ENCODE assay signal across 8 mouse cellular contexts in genomic region chr17:65643051-65643521, GRCm38 (mm10). TPM values are rescaled to one million over a fixed set of nuclear protein-coding genes. Genes with fewer than 3 reads are reported as not detected.
DNase-seq lines count a peak whose midpoint lies in the region; ATAC-seq lines count a peak whose summit lies in the region.

No protein-coding gene starts in this region.

- 0 out of 2 replicates have a peak, but pooled peaks cover 4% of the 10 kb centered on the region for H3K4me1 ChIP-seq in heart, embryonic 11.5 days (ENCODE audit: control insufficient read depth, insufficient read depth, low read length)
- peaks cover 6% of the 10 kb centered on the region; the same call in 1 of the 2 replicates for H3K4me1 ChIP-seq in heart, embryonic 16.5 days (ENCODE audit: control insufficient read depth, insufficient read depth, low read length)
- H3K4me1 ChIP-seq in midbrain, embryonic 15.5 days = peaks cover 15% of the 10 kb centered on the region

- H3K4me2 ChIP-seq in heart, embryonic 11.5 days = no peak overlapping the region
- no peak overlapping the region for H3K4me2 ChIP-seq in heart, embryonic 16.5 days (ENCODE audit: low read depth, low read length)
- H3K4me2 ChIP-seq in midbrain, embryonic 15.5 days = peak overlapping the region; percentile 24; the same call in 1 of the 2 replicates

- no peaks in the 10 kb centered on the region for H3K9me3 ChIP-seq in heart, embryonic 11.5 days (replicated peaks; ENCODE audit: control insufficient read depth, low read length)
- H3K9me3 ChIP-seq in heart, embryonic 16.5 days (replicated peaks; ENCODE audit: control insufficient read depth, low read length) = no peaks in the 10 kb centered on the region
- no peaks in the 10 kb centered on the region for H3K9me3 ChIP-seq in midbrain, embryonic 15.5 days

- ATAC-seq in heart, embryonic 11.5 days (replicated peaks; ENCODE audit: insufficient number of reproducible peaks, low FRiP score, low TSS enrichment) = no peak
- 0 out of 2 replicates have a peak, but pooled peaks have one; percentile 24 for ATAC-seq in heart, embryonic 16.5 days (replicated peaks; ENCODE audit: extremely low read depth, insufficient read depth, low FRiP score)
- peak; percentile 79 for ATAC-seq in midbrain, embryonic 15.5 days (replicated peaks)
- no peak for ATAC-seq in megakaryocyte-erythroid progenitor cell, adult 5-6 weeks (replicated peaks; ENCODE audit: low FRiP score, low TSS enrichment, poor library complexity, severe bottlenecking)

- no peaks in the 10 kb centered on the region for H3K36me3 ChIP-seq in heart, embryonic 11.5 days (ENCODE audit: control insufficient read depth, insufficient read depth, low read length)
- no peaks in the 10 kb centered on the region for H3K36me3 ChIP-seq in heart, embryonic 16.5 days (ENCODE audit: control insufficient read depth, insufficient read depth)
- H3K36me3 ChIP-seq in midbrain, embryonic 15.5 days (replicated peaks) = no peaks in the 10 kb centered on the region

- peak; percentile 30 to 62 for DNase-seq in heart, adult 18-20 months
- peak; percentile 23 to 26 for DNase-seq in cerebellum, adult 18-20 months
- DNase-seq in left cerebral cortex, adult 8-10 months (ENCODE audit: low spot score in 2 of 2) = peak; percentile 55 to 81
- no peak for DNase-seq in natural killer cell, adult 2 months (ENCODE audit: low spot score in 2 of 2)

- no peak overlapping the region for H3K4me3 ChIP-seq in heart, embryonic 11.5 days (ENCODE audit: low read depth, low read length)
- H3K4me3 ChIP-seq in heart, embryonic 16.5 days (ENCODE audit: low read length) = no peak overlapping the region
- H3K4me3 ChIP-seq in midbrain, embryonic 15.5 days = no peak overlapping the region

- H3K9ac ChIP-seq in heart, embryonic 11.5 days (ENCODE audit: low read depth, low read length) = no peak overlapping the region
- H3K9ac ChIP-seq in heart, embryonic 16.5 days (ENCODE audit: low read length) = peak overlapping the region; percentile 8; the same call in 1 of the 2 replicates
- H3K9ac ChIP-seq in midbrain, embryonic 15.5 days = no peak overlapping the region

- H3K27ac ChIP-seq in heart, embryonic 11.5 days (ENCODE audit: low read depth, low read length) = no peak overlapping the region
- H3K27ac ChIP-seq in heart, embryonic 16.5 days (ENCODE audit: low read length) = 0 out of 2 replicates have a peak overlapping the region, but pooled peaks have one; percentile 28
- peak overlapping the region; percentile 62 for H3K27ac ChIP-seq in midbrain, embryonic 15.5 days

- no peaks in the 10 kb centered on the region for H3K27me3 ChIP-seq in heart, embryonic 11.5 days (ENCODE audit: control insufficient read depth, insufficient read depth, low read length)
- no peaks in the 10 kb centered on the region for H3K27me3 ChIP-seq in heart, embryonic 16.5 days (ENCODE audit: control insufficient read depth, insufficient read depth, low read length)
- no peaks in the 10 kb centered on the region for H3K27me3 ChIP-seq in midbrain, embryonic 15.5 days (replicated peaks)

- 50% methylated on average over 10 of the region's 10 CpGs for WGBS in heart, embryonic 11.5 days (ENCODE audit: insufficient replicate concordance)
- WGBS in heart, embryonic 16.5 days = 49% methylated on average over 10 of the region's 10 CpGs
- 29% methylated on average over 10 of the region's 10 CpGs for WGBS in midbrain, embryonic 15.5 days

RNA-seq across cellular contexts. Expression of gene Txndc2, which starts 1.1 kb away (rescaled TPM):
- total RNA-seq in heart, adult 18-20 months (2021) = not detected
- polyA plus RNA-seq in heart, embryonic 11.5 days (2014; fragmentation: Nextera tagmentation; extraction: Ambion mirVana) = not detected in 2 replicates
- polyA plus RNA-seq in heart, embryonic 16.5 days (2015; fragmentation: Nextera tagmentation; extraction: Ambion mirVana) = not detected in 2 replicates
- total RNA-seq in left cerebral cortex, adult 8-10 months (2022) = under 1 TPM in 1 of 4 experiments, not detected in 3; 0.25 TPM
- polyA plus RNA-seq in midbrain, embryonic 15.5 days (2015; fragmentation: Nextera tagmentation; extraction: Ambion mirVana) = 0.09 TPM in 1 of 2 replicates, not detected in the other
- total RNA-seq in megakaryocyte-erythroid progenitor cell, adult 5-6 weeks (2014; fragmentation: Nextera tagmentation) = not detected in 2 replicates
- not detected in 2 replicates for total RNA-seq in megakaryocyte-erythroid progenitor cell, adult 5-6 weeks (2017)

RNA-seq across cellular contexts. Expression of gene Vapa, which starts 29.7 kb away (rescaled TPM):
- total RNA-seq in heart, adult 18-20 months (2021) = 10 to 100 TPM; 91.8 to 92.7 TPM
- 172 and 173 TPM in 2 replicates for polyA plus RNA-seq in heart, embryonic 11.5 days (2014; fragmentation: Nextera tagmentation; extraction: Ambion mirVana)
- 153 and 163 TPM in 2 replicates for polyA plus RNA-seq in heart, embryonic 16.5 days (2015; fragmentation: Nextera tagmentation; extraction: Ambion mirVana)
- total RNA-seq in left cerebral cortex, adult 8-10 months (2022) = 100 to 1,000 TPM; 127 to 162 (median 147) TPM
- 257 and 259 TPM in 2 replicates for polyA plus RNA-seq in midbrain, embryonic 15.5 days (2015; fragmentation: Nextera tagmentation; extraction: Ambion mirVana)
- 93.1 and 132 TPM in 2 replicates for total RNA-seq in megakaryocyte-erythroid progenitor cell, adult 5-6 weeks (2014; fragmentation: Nextera tagmentation)
- total RNA-seq in megakaryocyte-erythroid progenitor cell, adult 5-6 weeks (2017) = 94.5 and 99.9 TPM in 2 replicates

Comparison
In these comparisons a context has a peak if more than half of its experiments do, and no peak if none do; other contexts are left out.
1. ATAC-seq: peak in heart, embryonic 16.5 days (single experiment) and midbrain, embryonic 15.5 days (single experiment); none in heart, embryonic 11.5 days (single experiment) and megakaryocyte-erythroid progenitor cell, adult 5-6 weeks (single experiment).
2. DNase-seq: peak in heart, adult 18-20 months (2 of 2), cerebellum, adult 18-20 months (2 of 2) and left cerebral cortex, adult 8-10 months (2 of 2); none in natural killer cell, adult 2 months (0 of 2).